Mouse (Mus musculus): ENCODE measurements around the gene Paox. TPM values are rescaled to one million over a fixed set of nuclear protein-coding genes. Genes with fewer than 3 reads are reported as not detected.

Gene Paox
- polyA plus RNA-seq (2012; ENCODE audit: low replicate concordance) = 1.7 and 7.6 TPM in 2 replicates

DNA sequence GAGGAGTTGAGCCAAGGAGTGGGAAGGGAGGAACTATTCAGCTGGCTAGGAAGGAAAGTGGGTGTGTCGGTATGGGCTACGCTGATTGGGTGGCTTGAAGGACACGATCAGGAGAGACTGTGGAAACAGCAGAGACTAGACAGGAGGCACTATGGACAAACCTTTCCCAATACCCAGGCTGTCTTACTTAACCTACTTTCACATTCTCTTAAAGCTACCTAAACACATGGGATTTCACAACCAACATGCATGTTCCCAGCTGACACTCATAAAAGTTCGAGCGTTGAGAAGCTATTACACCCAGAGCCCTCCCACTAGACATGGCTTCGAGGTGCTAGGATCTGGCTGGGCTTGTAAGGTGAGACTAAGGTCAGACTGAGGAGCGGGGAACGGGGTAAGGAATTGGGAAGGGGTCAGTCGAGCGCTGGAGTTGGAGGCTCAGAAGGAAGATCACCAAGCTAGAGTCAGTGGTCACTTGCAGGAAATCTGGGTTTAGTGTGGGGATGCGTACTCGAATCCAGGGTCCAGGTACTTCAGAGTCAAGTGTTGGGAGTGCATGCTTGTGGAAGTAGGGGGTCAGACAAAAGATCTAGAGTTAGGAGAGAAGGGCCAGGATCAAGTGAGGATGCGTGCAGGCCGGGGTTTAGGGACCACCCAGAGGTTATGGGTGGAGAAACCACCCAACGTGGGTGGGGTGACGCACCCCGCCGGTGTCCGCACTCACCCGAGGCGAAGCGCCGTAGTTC is at the start of gene Paox:
TSS of gene Paox (plus strand) at position 217 of the 746 bp plus-strand sequence.

DNA sequence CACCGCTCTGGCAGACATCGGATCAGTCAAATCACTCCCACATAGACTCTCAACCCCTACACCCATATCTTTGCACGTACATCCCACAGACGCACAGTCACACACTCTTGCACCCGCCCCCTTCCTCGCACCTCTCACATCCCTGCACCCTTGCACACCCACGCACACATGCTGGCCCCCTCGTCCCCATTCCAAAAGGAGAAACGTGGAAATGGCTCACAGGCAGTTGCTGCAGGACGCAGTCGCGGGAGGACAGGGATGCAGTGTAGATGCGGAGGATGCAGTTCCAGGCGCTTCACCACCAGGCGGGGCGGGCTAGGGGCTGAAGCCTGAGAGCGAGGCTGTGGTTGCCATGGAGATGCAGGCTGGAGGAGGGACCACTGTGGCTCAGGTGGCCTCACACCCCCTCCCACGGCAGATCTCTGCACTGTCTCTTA is 33.3 kb upstream of the Paox start, which contains the start of gene Caly:
TSS of gene Caly (minus strand) at position 307 of the 437 bp plus-strand sequence.

DNA sequence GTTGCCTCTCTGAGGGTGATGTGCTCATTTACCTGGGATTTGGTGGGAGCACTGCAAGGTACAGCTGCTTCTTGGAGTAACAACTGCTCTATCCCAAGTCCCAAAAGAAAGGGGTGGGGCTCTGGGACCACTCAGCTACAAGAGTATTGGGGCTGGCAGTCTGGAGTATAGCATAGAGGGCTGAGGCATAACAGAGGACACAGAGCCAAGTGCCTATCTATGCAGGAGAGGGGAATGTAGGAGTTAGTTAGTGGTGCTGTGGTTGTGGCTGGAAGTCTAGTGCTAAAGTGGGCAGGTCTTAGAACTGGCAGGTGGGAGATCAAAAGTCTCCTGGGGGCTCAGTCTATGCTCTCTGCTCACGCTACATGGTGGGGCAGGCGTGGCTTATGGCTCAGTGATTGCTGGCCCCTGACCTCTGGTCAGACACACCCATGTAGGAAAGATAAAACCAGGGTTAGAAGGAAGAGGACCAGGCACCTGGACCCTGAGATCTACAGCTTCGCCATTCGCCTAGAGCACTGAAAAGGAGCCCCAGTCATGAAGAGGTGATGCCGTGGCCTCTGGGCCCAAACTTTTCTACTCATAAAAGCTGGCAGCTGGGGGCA is 22.6 kb upstream of the Paox start, which contains the start of gene Prap1:
TSS of gene Prap1 (plus strand) at position 472 of the 605 bp plus-strand sequence.

DNA sequence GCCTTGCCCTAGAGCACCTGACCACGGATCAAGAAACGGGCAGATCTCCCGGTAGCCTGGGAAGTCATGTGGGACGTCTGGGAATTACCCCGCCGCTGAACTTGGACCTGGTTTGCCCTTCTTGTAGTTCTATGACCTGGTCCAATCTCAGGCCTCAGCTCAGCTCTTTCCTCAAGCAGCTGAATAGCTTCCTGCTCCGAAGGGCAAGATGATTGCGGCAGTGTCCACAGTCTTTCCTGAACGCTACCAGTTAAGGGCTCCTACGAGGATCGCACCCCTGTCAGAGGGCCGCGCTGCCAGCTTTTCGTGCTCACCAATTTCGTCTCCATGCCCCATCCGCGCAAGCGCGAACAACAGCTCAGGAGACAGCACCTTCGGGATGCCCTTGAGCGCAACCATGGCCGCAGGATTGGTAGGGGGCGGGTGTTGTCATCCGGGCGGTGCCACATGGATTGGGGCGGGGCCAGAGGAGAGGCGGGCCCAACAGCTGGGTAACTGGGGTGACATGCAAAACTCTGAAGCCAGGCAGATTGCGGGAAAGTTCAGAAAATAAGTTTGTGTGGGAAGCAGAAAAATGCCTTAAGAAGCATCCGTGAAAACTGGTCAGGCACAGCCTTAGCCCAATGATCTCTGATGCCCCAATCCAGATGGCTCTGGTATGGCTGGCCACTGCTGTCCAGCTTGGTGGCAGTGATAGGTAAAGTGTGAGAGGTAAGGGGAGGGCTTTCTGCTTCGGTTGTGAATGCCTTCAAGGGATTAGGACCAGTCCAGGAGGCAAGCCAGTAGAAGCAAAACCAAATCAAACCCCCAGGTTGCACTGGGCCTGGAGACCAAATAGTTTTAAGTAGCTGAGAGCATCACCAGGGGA is 13.4 kb upstream of the Paox start, which contains the start of gene Fuom:
TSS of gene Fuom (minus strand) at position 449 of the 868 bp plus-strand sequence.

DNA sequence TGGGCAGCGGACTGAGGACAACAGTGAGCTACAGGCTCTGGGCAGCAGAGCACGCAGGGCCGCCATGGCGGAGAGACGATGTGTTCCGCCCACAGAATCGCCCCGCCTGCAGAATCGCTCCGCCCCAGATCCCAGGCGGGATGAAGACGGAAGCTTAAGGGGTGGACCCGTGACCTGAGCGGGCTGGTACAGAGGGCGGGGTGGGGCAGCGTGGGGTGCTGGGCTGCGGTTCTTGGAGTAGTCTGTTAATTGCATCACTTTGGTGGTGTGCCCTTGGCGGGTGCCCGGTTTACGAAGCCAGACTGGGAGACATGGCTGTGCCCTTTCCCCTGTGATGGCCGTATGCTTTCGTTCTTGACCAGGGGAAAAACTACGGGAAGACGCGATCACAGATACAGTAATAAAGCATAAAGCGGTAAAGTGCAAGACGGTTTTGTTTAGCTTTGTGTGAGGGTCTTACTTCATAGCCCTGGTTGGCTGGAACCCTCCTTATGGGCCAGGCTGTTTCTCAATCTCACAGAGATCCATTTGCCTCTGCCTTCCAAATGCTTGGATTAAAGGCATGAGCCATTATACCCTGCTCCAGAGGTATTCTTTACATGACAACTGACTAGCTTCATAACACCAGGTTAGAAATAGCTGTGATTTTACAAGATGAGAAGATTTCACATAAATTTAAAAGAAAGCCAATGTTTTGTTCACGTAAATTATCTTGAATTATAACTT is 893 bp downstream of the Paox start, which contains the start of gene Echs1:
TSS of gene Echs1 (minus strand) at position 148 of the 726 bp plus-strand sequence.

DNA sequence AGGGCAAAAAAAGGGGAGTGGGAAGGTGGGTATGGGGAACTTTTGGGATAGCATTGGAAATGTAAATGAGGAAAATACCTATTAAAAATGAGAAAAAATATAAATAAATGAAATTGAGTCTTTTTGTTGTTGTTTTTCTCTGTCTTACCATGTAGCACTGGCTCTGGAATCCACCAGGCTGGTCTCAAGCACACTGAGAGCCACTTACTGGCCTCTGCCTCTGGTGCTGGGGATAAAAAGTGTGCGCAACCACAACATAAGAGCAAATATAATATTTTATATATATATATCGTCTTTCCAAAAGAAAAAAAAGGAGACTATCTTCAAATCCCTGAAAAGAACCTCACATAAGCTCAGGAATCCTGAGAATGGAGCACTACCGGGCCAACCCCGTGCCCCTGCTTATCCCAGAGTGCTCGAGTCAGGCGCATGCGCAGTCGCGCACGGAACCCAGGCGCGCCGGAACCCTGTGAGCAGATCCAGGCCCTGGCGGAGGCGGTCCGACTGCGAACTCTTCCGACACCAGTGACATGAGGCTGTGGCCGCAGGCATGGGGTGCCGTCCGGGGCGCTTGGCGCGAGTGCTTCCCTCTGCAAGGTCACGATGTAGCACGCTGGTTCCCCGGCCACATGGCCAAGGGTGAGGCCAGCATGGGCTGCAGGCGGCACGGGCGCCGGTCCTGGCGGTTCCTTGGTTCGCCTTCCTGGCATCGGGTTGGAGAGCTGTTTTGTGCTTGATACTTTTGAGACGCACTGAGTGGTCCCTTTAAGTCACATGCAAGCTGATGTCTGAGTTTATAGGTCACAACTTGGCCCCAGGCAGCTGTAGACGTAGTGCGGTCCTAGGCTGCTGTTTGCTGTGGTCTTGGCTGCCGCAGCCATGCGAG is 21.8 kb downstream of the Paox start, which contains the start of gene Mtg1:
TSS of gene Mtg1 (plus strand) at position 430 of the 886 bp plus-strand sequence.

DNA sequence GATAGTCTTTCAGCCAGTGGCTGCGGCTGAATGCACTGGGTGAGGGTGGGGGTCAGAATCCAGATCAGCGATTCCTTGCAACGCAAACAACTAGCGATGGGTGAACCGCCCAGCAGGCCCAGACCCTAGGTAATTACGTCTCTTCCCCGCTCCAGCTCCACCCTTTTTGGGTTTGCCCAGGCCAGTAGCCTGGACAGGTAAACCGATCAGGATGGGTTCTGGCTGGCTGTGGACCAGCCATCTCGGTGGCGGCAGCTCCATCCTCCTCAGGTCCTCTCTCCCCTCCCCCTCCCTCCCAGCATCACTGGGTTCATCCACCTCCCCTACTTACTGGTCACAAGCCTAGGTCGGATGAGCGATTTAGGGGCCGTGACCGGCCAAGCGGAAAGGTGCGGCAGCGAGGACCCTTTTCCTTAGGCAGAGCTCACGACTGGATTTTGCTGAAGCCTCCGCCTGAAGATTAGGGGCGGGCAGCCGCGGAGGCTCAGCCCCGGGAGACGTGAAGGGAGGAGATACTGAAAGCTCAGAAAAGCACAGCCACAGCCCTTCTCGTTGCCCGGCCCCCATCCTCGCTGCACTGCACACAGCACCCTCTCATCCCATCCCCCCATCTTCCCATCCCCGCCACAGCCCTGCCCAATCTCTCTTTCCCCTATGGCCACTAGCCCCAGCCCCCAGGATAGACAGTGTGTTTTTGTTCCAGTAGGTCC is 38.8 kb downstream of the Paox start, which contains the start of gene Sprn:
TSS of gene Sprn (minus strand) at position 660 of the 710 bp plus-strand sequence.

DNA sequence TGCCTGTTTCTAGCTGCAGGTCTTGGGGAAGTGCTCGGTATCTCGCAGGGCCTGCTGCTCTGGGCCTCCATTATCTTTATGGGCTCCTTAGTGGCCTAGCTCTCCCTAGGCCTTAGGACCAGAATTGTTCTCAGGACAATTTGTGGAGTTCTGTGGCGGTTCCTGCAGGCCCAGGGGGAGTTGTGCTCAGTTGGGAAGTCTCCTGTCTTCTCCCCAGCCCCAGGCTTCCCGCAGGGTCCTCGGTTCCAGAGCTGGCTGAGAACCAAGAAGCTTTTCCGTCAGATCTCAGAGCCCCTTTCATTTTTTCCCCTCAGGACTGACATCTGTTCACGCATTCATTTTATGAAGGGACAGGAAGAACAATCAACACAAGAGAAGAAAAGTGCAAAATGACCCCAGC is 49.1 kb downstream of the Paox start, which contains the start of gene Olfr522:
TSS of gene Olfr522 (minus strand) at position 101 of the 400 bp plus-strand sequence.

DNA sequence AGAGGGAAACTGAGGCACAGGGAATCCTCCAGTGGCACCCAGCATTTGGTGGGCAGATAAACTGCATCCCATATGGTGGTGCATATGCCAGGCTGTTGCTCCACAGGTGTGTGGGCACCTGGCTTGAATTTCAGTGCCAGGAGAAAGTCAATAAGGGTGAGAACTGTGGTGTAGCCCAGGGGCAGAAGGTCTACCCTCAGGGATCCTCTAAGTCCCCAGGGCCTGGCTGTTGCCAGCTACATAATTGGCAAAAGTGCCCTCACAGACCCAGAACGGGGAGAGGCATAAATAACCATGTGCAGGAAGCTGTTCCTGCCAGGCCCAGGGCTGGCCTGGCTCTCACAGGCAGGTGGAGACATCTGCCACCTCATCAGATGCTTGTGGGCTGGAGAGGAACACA is 57.3 kb downstream of the Paox start, which contains the start of gene Olfr523:
TSS of gene Olfr523 (plus strand) at position 282 of the 400 bp plus-strand sequence.

Other genes with a start within 250 kb of the Paox start
- 0.13 and 0.22 TPM in 2 replicates for gene Kndc1, start 221.1 kb upstream of the Paox start, polyA plus RNA-seq (2012; ENCODE audit: low replicate concordance)
- 3.6 and 7.4 TPM in 2 replicates for gene Utf1, start 172.0 kb upstream of the Paox start, polyA plus RNA-seq (2012; ENCODE audit: low replicate concordance)
- gene 6430531B16Rik, start 137.0 kb upstream of the Paox start, polyA plus RNA-seq (2012; ENCODE audit: low replicate concordance) = 0.17 and 1.4 TPM in 2 replicates
- gene Adam8, start 123.2 kb upstream of the Paox start, polyA plus RNA-seq (2012; ENCODE audit: low replicate concordance) = 11.9 and 25.8 TPM in 2 replicates
- gene Zfp511, start 79.4 kb upstream of the Paox start, polyA plus RNA-seq (2012; ENCODE audit: low replicate concordance) = 20.5 and 29.4 TPM in 2 replicates
- 4.1 and 6.5 TPM in 2 replicates for gene Tubgcp2, start 79.1 kb upstream of the Paox start, polyA plus RNA-seq (2012; ENCODE audit: low replicate concordance)
- not detected in 2 replicates for gene Msx3, start 66.7 kb upstream of the Paox start, polyA plus RNA-seq (2012; ENCODE audit: low replicate concordance)
- 0.16 TPM in 1 of 2 replicates, not detected in the other for gene Caly, start 33.3 kb upstream of the Paox start, polyA plus RNA-seq (2012; ENCODE audit: low replicate concordance)
- not detected in 2 replicates for gene Prap1, start 22.4 kb upstream of the Paox start, polyA plus RNA-seq (2012; ENCODE audit: low replicate concordance)
- gene Fuom, start 13.4 kb upstream of the Paox start, polyA plus RNA-seq (2012; ENCODE audit: low replicate concordance) = 10.5 and 15.7 TPM in 2 replicates
- gene Echs1, start 677 bp downstream of the Paox start, polyA plus RNA-seq (2012; ENCODE audit: low replicate concordance) = 3.3 and 6.3 TPM in 2 replicates
- gene Mtg1, start 21.8 kb downstream of the Paox start, polyA plus RNA-seq (2012; ENCODE audit: low replicate concordance) = 6.5 and 7.2 TPM in 2 replicates
- not detected in 2 replicates for gene Sprn, start 39.1 kb downstream of the Paox start, polyA plus RNA-seq (2012; ENCODE audit: low replicate concordance)
- gene Olfr522, start 49.0 kb downstream of the Paox start, polyA plus RNA-seq (2012; ENCODE audit: low replicate concordance) = not detected in 2 replicates
- not detected in 2 replicates for gene Olfr523, start 57.4 kb downstream of the Paox start, polyA plus RNA-seq (2012; ENCODE audit: low replicate concordance)
- not detected in 2 replicates for gene Olfr524, start 90.2 kb downstream of the Paox start, polyA plus RNA-seq (2012; ENCODE audit: low replicate concordance)
- gene Cd163l1, start 102.5 kb downstream of the Paox start, polyA plus RNA-seq (2012; ENCODE audit: low replicate concordance) = 0.23 and 0.56 TPM in 2 replicates
- gene 5830411N06Rik, start 131.5 kb downstream of the Paox start, polyA plus RNA-seq (2012; ENCODE audit: low replicate concordance) = 0.38 and 0.60 TPM in 2 replicates
- not detected in 2 replicates for gene Olfr525, start 205.1 kb downstream of the Paox start, polyA plus RNA-seq (2012; ENCODE audit: low replicate concordance)
- gene Olfr527, start 218.2 kb downstream of the Paox start, polyA plus RNA-seq (2012; ENCODE audit: low replicate concordance) = not detected in 2 replicates
- gene Olfr60, start 245.9 kb downstream of the Paox start, polyA plus RNA-seq (2012; ENCODE audit: low replicate concordance) = 0.21 TPM in 1 of 2 replicates, not detected in the other

Measured in hematopoietic multipotent progenitor cell, adult 10-12 weeks (in vitro differentiated cells).